Mouse (Mus musculus): ENCODE data around the gene Fbxw13. TPM values are rescaled to one million over a fixed set of nuclear protein-coding genes. Genes with fewer than 3 reads are reported as not detected.
A peak's percentile ranks its signal among the peaks of the same experiment; 100 is the strongest.
"Not testable (repeated sequence)": the region's sequence is repeated elsewhere in the genome, so short reads cannot be mapped to it uniquely, and the experiment has no call there.

Fbxw13 gene
- total RNA-seq (2021) = not detected
- long read RNA-seq, experiment 1 = 0 reads
- long read RNA-seq, experiment 2 = 0 reads

DNA sequence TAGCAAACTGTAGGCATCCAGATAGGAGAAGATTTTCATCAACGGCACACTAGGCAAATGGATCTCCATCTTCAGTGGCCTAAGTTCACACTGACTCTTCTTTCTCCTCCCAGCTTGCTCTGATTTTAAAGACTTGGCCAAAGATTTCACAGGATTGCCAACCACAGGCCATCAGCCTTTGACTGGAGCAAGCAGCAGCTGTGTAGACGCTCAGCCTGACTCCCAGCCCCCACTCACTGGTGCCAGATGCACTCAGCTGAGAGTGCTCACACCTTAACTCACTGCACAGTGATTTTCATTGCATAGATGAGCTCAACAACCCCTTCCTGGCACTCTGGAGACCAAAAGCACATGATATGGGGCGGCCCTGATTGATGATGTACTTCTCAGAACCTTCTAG lies at the start of gene Fbxw13:
Fbxw13 (minus strand) TSS at position 101 of the 400 bp plus-strand sequence.
- DNase-seq (ENCODE audit: extremely low spot score in 1 of 2, low spot score in 2 of 2); intact Hi-C loops (cut with DNase I); H3K27ac ChIP-seq; H3K4me3 ChIP-seq: not testable (repeated sequence)

DNA sequence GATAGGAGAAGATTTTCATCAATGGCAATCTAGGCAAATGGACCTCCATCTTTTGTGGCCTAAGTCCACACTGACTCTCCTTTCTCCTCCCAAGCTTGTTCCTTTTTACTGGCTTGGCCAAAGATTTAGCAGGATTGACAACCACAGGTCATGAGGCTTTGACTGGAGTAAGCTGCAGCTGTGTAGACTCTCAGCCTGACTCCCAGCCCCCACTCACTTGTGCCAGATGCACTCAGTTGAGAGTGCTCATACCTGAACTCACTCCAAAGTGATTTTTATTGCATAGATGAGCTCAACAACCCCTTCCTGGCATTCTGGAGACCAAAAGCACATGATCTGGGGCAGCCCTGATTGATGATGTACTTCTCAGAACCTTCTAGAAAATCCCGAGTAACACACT lies 38.9 kb upstream of the Fbxw13 start, which contains the start of gene Fbxw20:
Fbxw20 (minus strand) TSS at position 101 of the 400 bp plus-strand sequence.
- intact Hi-C loops (cut with DNase I) = no loop called here

DNA sequence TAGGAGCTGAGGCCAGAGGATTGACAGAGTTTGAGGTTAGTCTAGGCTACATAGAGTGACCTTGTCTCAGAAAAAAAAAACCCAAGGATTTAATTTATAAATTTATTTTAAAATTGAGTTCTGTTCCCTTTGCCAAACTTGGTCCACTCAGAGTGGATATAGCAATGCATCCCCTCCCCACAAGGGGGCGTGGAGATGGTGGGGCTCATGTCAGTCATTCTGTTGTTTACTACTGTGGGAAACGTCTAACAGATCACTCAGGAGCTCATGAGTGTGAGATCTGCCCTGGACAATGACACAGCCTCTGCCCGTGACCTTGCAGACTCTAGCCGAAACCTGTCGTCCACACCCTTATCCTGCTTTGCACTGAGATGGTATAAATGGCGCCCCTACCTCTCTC lies 22.7 kb upstream of the Fbxw13 start:
- Histone ChIP-seq H3K27ac (no peak overlapping the region), H3K4me3 (no peak overlapping the region)
- intact Hi-C loops (cut with DNase I) = no loop called here
- no peak for TF ChIP-seq CTCF (IDR thresholded peaks at IDR 0.05)
- no peak for DNase-seq (ENCODE audit: extremely low spot score in 1 of 2, low spot score in 2 of 2)

More for the DNA sequence above, 38.9 kb upstream of the Fbxw13 start, which contains the start of gene Fbxw20:
- Histone ChIP-seq H3K4me3 (no peak within 1 kb of the TSS), H3K27ac (no peak within 1 kb of the TSS)
- no peak for TF ChIP-seq CTCF (IDR thresholded peaks at IDR 0.05)
- DNase-seq (ENCODE audit: extremely low spot score in 1 of 2, low spot score in 2 of 2) = no peak

DNA sequence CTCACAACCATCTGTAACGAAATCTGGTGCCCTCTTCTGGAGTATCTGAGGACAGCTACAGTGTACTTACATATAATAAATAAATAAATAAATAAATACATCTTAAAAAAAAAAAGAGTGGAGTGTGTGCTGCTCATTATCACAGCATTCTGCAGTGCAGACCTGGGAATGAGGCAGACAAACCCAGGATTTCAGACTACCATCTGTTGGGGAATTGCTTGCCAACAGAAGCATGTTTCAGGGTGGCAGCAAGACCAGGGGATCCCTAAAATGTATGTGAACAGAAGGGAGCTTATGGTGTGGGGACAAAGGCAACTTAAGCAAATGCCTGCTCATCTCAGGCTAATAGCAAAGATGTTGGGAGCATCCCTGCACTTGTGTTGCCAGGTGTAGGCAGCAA lies 5.6 kb upstream of the Fbxw13 start:
- H3K27ac ChIP-seq; DNase-seq (ENCODE audit: extremely low spot score in 1 of 2, low spot score in 2 of 2); H3K4me3 ChIP-seq; intact Hi-C loops (cut with DNase I): not testable (repeated sequence)

DNA sequence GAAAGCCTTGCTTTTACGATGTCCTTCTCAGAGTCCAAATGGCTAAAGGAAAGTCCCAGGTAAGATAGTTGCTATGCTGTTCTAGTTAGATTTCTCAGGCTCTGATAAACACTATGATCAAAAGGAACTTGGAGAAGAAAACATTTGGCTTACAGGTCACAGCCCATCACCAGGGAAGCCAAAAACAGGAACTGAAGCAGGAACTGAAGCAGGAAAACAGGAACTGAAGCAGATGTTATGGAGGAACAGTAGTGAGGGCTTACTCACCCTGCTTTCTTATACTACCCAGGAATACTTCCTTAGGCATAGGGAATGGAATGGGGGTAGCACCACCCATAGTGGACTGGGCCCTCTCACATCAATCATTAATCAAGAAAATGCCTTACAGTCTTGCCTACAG lies 4.6 kb upstream of the Fbxw13 start:
- intact Hi-C loops (cut with DNase I) = no loop called here
- TF ChIP-seq CTCF (IDR thresholded peaks at IDR 0.05) = no peak
- H3K4me3 ChIP-seq = no peak overlapping the region
- DNase-seq (ENCODE audit: extremely low spot score in 1 of 2, low spot score in 2 of 2) = no peak
- H3K27ac ChIP-seq = no peak overlapping the region

DNA sequence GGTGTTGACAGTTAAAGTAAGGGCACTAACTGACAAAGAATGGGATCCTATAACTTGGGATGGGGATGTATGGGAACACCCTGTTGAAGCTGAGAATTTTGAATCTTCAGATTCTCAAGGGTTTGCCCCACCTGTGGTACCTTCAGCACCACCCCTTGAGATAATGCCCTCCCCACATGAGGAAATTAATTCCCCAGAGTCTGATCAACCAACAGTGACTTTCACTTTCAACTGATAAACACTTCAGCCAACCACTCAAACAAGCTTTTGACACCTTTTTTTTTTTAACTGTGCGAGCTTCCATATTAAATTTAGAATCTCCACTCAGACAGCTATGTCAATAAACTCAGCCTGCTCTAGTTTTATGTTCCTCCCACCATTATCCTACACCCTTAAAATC lies 3.6 kb upstream of the Fbxw13 start:
- TF ChIP-seq CTCF (IDR thresholded peaks at IDR 0.05) = no peak
- H3K4me3 ChIP-seq = no peak overlapping the region
- no peak overlapping the region for H3K27ac ChIP-seq
- no peak for DNase-seq (ENCODE audit: extremely low spot score in 1 of 2, low spot score in 2 of 2)
- intact Hi-C loops (cut with DNase I) = no loop called here

DNA sequence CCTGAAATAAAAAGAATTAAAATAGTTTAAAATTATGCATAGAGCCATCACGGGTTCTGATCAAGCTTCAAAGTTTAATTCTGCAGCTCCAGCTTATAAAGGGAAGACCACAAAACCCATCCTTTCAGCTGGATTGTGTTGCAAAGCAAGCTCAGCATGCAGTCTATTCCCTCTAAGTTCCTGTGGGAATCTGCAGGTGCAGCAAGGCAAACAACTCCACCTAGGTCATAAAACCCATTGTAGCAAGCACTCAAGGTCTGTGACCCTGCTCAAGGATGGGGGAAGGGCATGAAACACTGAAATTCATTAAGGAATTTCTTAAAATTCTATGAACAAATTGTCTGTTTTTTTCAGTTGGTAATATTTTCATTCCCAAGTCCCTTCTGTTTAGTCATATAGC lies 18.6 kb downstream of the Fbxw13 start:
- Histone ChIP-seq H3K4me3 (no peak overlapping the region), H3K27ac (no peak overlapping the region)
- TF ChIP-seq CTCF (IDR thresholded peaks at IDR 0.05) = no peak
- no peak for DNase-seq (ENCODE audit: extremely low spot score in 1 of 2, low spot score in 2 of 2)
- intact Hi-C loops (cut with DNase I) = no loop called here

DNA sequence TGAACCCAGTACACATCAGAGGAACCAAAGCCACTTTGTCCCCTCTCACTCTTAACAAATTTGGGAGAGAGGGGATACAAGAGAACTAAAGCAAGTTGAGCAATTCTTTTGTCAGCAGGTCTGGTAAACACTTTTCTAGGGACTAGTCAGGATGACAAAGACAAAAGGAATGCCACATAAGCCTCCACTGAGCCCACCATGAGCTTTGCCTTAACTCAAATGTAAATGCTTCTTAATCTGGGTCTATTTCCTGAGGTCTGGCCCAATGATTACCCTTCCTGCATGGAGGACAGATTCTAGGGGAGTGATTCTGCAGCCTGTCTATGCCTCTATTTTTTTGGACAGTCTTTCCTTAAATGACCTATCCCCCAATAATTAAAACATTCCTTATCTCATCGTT lies 19.5 kb downstream of the Fbxw13 start:
- no peak for TF ChIP-seq CTCF (IDR thresholded peaks at IDR 0.05)
- intact Hi-C loops (cut with DNase I) = no loop called here
- Histone ChIP-seq H3K27ac (no peak overlapping the region), H3K4me3 (no peak overlapping the region)
- DNase-seq (ENCODE audit: extremely low spot score in 1 of 2, low spot score in 2 of 2) = no peak

DNA sequence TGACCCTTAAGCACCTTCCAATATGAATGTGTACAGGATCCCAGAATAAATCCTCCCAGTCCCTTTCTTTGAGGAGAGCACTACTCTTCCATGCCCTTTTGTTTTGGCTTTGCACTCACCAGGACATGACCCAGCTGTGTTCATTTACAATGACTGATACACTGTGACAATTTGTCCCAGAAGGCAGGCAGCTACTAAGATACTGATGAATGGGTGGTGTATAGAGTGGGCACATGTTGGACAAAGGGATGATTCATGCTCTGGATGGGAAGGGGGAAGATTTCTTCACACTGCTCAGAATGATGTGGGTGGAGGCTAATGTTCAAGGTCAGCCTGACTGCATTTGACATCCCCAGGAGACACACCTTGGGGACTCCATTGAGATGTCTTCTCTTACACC lies 28.5 kb downstream of the Fbxw13 start:
- Histone ChIP-seq H3K4me3 (no peak overlapping the region), H3K27ac (no peak overlapping the region)
- intact Hi-C loops (cut with DNase I) = no loop called here
- DNase-seq (ENCODE audit: extremely low spot score in 1 of 2, low spot score in 2 of 2) = no peak
- TF ChIP-seq CTCF (IDR thresholded peaks at IDR 0.05) = no peak

DNA sequence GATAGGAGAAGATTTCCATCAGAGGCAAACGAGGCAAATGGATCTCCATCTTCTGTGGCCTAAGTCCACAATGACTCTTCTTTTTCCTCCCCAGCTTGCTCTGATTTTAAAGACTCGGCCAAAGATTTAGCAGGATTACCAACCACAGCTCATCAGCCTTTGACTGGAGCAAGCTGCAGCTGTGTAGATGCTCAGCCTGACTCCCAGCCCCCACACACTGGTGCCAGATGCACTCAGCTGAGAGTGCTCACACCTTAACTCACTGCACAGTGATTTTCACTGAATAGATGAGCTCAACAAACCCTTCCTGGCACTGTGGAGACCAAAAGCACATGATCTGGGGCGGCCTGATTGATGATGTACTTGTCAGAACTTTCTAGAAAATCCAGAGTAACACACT lies 33.8 kb downstream of the Fbxw13 start, which contains the start of gene Fbxw21:
Fbxw21 (minus strand) TSS at position 101 of the 400 bp plus-strand sequence.
- Histone ChIP-seq H3K4me3 (no peak within 1 kb of the TSS), H3K27ac (no peak within 1 kb of the TSS)
- DNase-seq (ENCODE audit: extremely low spot score in 1 of 2, low spot score in 2 of 2) = no peak
- TF ChIP-seq CTCF (IDR thresholded peaks at IDR 0.05) = no peak
- intact Hi-C loops (cut with DNase I) = no loop called here

DNA sequence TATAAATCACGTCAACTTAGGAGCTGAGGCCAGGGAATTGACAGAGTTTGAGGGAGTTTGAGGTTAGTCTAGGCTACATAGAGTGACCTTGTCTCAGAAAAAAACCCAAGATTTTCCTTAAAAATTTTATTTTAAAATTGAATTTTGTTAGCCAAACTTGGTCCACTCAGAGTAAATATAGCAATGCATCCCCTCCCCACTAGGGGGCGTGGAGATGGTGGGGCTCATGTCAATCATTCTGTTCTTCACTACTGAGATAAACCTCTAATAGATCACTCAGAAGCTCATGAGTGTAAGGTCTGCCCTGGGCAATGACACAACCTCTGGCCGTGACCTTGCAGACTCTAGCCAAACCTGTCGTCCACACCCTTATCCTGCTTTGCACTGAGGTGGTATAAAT lies 55.4 kb downstream of the Fbxw13 start:
- DNase-seq (ENCODE audit: extremely low spot score in 1 of 2, low spot score in 2 of 2); H3K27ac ChIP-seq; H3K4me3 ChIP-seq; intact Hi-C loops (cut with DNase I): not testable (repeated sequence)
- peak; percentile 28 for TF ChIP-seq CTCF (IDR thresholded peaks at IDR 0.05)

DNA sequence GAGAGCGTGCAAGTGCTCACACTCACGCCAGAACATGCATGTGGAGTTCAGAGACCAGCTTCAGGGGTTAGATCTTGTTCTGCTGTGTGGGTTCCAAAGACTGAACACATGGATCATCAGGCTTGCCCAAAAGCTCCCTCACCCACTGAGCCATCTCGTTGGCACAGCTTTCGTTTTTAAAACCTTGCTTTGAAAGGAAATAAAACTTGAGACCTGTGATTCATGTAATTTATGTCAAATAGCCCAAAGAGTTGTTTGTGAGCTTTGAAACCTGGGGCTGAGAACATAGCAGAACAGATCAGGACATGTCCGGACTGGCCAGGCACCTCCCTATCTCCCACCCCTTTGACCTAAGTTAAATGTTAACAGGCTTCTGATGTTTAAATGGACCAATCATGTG lies 65.7 kb downstream of the Fbxw13 start:
- no peak for TF ChIP-seq CTCF (IDR thresholded peaks at IDR 0.05)
- DNase-seq (ENCODE audit: extremely low spot score in 1 of 2, low spot score in 2 of 2) = no peak
- Histone ChIP-seq H3K4me3 (no peak overlapping the region), H3K27ac (no peak overlapping the region)
- intact Hi-C loops (cut with DNase I) = no loop called here

Other genes with a start within 250 kb of the Fbxw13 start
- 1 to 10 TPM; 2.8 to 4.0 TPM for gene Col7a1, start 242.4 kb downstream of the Fbxw13 start, total RNA-seq (2021)
- gene Ucn2, start 210.0 kb downstream of the Fbxw13 start, total RNA-seq (2021) = under 1 TPM; 0.40 to 0.41 TPM
- 10 to 100 TPM; 15.8 to 17.7 TPM for gene Pfkfb4, start 204.2 kb downstream of the Fbxw13 start, total RNA-seq (2021)
- gene Shisa5, start 157.4 kb downstream of the Fbxw13 start, total RNA-seq (2021) = 10 to 100 TPM; 71.6 to 77.5 TPM
- gene Trex1, start 136.2 kb downstream of the Fbxw13 start, total RNA-seq (2021) = 10 to 100 TPM; 11.7 to 15.3 TPM
- 10 to 100 TPM; 28.0 to 28.3 TPM for gene Atrip, start 121.9 kb downstream of the Fbxw13 start, total RNA-seq (2021)
- gene Ccdc51, start 113.5 kb downstream of the Fbxw13 start, total RNA-seq (2021) = 1 to 10 TPM; 8.0 to 8.6 TPM
- gene Tma7, start 113.4 kb downstream of the Fbxw13 start, total RNA-seq (2021) = 100 to 1,000 TPM; 312 to 332 TPM
- 10 to 100 TPM; 65.0 to 70.5 TPM for gene Plxnb1, start 100.6 kb downstream of the Fbxw13 start, total RNA-seq (2021)
- gene Fbxw21, start 33.9 kb downstream of the Fbxw13 start, total RNA-seq (2021) = not detected
- gene Fbxw20, start 38.8 kb upstream of the Fbxw13 start, total RNA-seq (2021) = not detected
- not detected for gene Fbxw14, start 91.7 kb upstream of the Fbxw13 start, total RNA-seq (2021)
- not detected for gene Fbxw28, start 143.7 kb upstream of the Fbxw13 start, total RNA-seq (2021)
- gene Fbxw22, start 208.3 kb upstream of the Fbxw13 start, total RNA-seq (2021) = not detected